In the genomic region with DNA sequence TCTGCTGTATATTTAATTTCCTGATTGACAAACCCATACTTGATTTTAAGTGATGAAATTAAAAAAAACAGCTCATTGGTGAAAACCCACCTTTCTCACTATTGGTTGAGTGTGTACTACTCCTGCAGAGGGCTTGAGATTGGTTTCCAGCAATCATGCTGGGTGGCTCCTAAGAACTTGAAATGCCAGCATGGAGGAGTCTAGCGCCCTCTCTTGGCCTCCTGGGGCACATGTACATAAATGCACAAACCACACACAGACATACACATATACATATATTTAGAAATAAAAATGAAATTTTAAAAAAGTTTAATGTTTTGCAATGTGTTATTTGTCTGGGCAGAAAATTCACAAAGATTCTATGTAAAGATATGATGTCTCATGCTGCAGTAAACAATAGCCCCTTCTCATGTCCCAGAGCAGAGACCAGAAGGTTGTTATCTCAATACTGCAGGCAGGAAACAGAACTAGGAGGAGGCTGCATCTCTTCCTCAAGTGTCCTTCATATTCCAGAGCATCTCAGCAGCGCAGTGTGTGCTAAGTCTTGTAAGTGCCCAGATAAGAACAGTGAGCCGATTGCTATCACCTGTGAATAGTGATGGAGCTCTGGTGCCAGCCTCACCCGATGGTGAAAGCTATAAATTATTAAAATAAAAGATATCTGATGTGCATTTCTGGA, we compare ENCODE assay signal across 16 mouse cellular contexts.
DNase-seq lines count a peak whose midpoint lies in the region; ATAC-seq and TF ChIP-seq lines count a peak whose summit lies in the region.
"Had no signal": no experiment of that assay in that cellular context is flagged by ENCODE, and none has a peak within 500 bp of the region (broad histone marks: within the 10 kb centered on the region; RNA-seq: fewer than 3 reads in every experiment).

No protein-coding gene starts in this region.

- TF ChIP-seq RAD21 in MEL (IDR thresholded peaks at IDR 0.05; ENCODE audit: low read depth, low read length): peak; percentile 10

- no peak overlapping the region for H3K27ac ChIP-seq in heart, embryonic 12.5 days (ENCODE audit: poor library complexity, severe bottlenecking)
- H3K27ac ChIP-seq in lung, postnatal 0 days (ENCODE audit: low read length): no peak overlapping the region
- H3K27ac ChIP-seq in MEL (ENCODE audit: control insufficient read depth, low read depth, low read length): no peak overlapping the region
- no peak overlapping the region for H3K27ac ChIP-seq in hindbrain, embryonic 12.5 days
- no peak overlapping the region for H3K27ac ChIP-seq in neural tube, embryonic 15.5 days (replicated peaks)
- H3K27ac ChIP-seq: intestine, embryonic 15.5 days; midbrain, embryonic 12.5 days had no signal

- H3K36me3 ChIP-seq in heart, embryonic 12.5 days: no peaks in the 10 kb centered on the region
- H3K36me3 ChIP-seq in lung, postnatal 0 days (ENCODE audit: insufficient read depth, low read length): no peaks in the 10 kb centered on the region
- no peaks in the 10 kb centered on the region for H3K36me3 ChIP-seq in MEL (ENCODE audit: control insufficient read depth in 1 of 2, insufficient read depth in 2 of 2, low read length in 2 of 2)
- H3K36me3 ChIP-seq in hindbrain, embryonic 12.5 days: no peaks in the 10 kb centered on the region
- no peaks in the 10 kb centered on the region for H3K36me3 ChIP-seq in neural tube, embryonic 15.5 days
- H3K36me3 ChIP-seq: embryonic facial prominence, embryonic 15.5 days; intestine, embryonic 15.5 days; midbrain, embryonic 12.5 days; stomach, embryonic 15.5 days had no signal

- peak; percentile 78 for TF ChIP-seq EP300 in lung, postnatal 0 days (IDR thresholded peaks at IDR 0.05)
- peak; percentile 38 to 39 for TF ChIP-seq EP300 in MEL (IDR thresholded peaks at IDR 0.05; ENCODE audit: low read depth in 1 of 2, low read length in 2 of 2)

- H3K27me3 ChIP-seq in heart, embryonic 12.5 days (replicated peaks): no peaks in the 10 kb centered on the region
- H3K27me3 ChIP-seq in lung, postnatal 0 days (replicated peaks; ENCODE audit: insufficient read depth, low read length): no peaks in the 10 kb centered on the region
- no peaks in the 10 kb centered on the region; a peak in 1 of 4 replicates for H3K27me3 ChIP-seq in MEL (ENCODE audit: control insufficient read depth in 1 of 2, insufficient read depth in 2 of 2, low read length in 2 of 2)
- no peaks in the 10 kb centered on the region for H3K27me3 ChIP-seq in hindbrain, embryonic 12.5 days
- no peaks in the 10 kb centered on the region for H3K27me3 ChIP-seq in neural tube, embryonic 15.5 days (replicated peaks)
- H3K27me3 ChIP-seq: embryonic facial prominence, embryonic 15.5 days; intestine, embryonic 15.5 days; midbrain, embryonic 12.5 days; stomach, embryonic 15.5 days had no signal

- no peaks in the 10 kb centered on the region for H3K9me3 ChIP-seq in heart, embryonic 12.5 days (replicated peaks)
- no peaks in the 10 kb centered on the region for H3K9me3 ChIP-seq in lung, postnatal 0 days (ENCODE audit: low read length)
- no peaks in the 10 kb centered on the region for H3K9me3 ChIP-seq in MEL (replicated peaks; ENCODE audit: insufficient read depth, low read length)
- no peaks in the 10 kb centered on the region for H3K9me3 ChIP-seq in hindbrain, embryonic 12.5 days (replicated peaks)
- H3K9me3 ChIP-seq in neural tube, embryonic 15.5 days (replicated peaks): no peaks in the 10 kb centered on the region
- H3K9me3 ChIP-seq: embryonic facial prominence, embryonic 15.5 days; intestine, embryonic 15.5 days; midbrain, embryonic 12.5 days; stomach, embryonic 15.5 days had no signal

- H3K4me2 ChIP-seq in heart, embryonic 12.5 days: no peak overlapping the region
- H3K4me2 ChIP-seq in lung, postnatal 0 days (replicated peaks; ENCODE audit: low read depth, low read length): no peak overlapping the region
- no peak overlapping the region for H3K4me2 ChIP-seq in hindbrain, embryonic 12.5 days (replicated peaks)
- H3K4me2 ChIP-seq in neural tube, embryonic 15.5 days: no peak overlapping the region
- H3K4me2 ChIP-seq: midbrain, embryonic 12.5 days had no signal

- H3K79me2 ChIP-seq in MEL (ENCODE audit: control insufficient read depth, insufficient read depth, low read length, poor library complexity): no peaks in the 10 kb centered on the region

- peak; percentile 45 for TF ChIP-seq CTCF in lung, postnatal 0 days (IDR thresholded peaks at IDR 0.05)
- TF ChIP-seq CTCF in MEL (IDR thresholded peaks at IDR 0.05 in 2 of 3, conservative IDR thresholded peaks at IDR 0.05 in 1 of 3; ENCODE audit: control insufficient read depth in 1 of 3, insufficient read depth in 1 of 3, low read depth in 2 of 3, low read length in 3 of 3, poor library complexity in 1 of 3, severe bottlenecking in 1 of 3): peak in 2 of 3 experiments; percentile 28 to 31; a peak in 3 of 6 replicates

- no peaks in the 10 kb centered on the region for H3K4me1 ChIP-seq in heart, embryonic 12.5 days (replicated peaks)
- H3K4me1 ChIP-seq in lung, postnatal 0 days (ENCODE audit: insufficient read depth, low read depth, low read length): no peaks in the 10 kb centered on the region
- no peaks in the 10 kb centered on the region for H3K4me1 ChIP-seq in MEL (ENCODE audit: control insufficient read depth in 1 of 2, insufficient read depth in 2 of 2, low read length in 2 of 2)
- no peaks in the 10 kb centered on the region for H3K4me1 ChIP-seq in hindbrain, embryonic 12.5 days
- H3K4me1 ChIP-seq in neural tube, embryonic 15.5 days: no peaks in the 10 kb centered on the region
- H3K4me1 ChIP-seq: embryonic facial prominence, embryonic 15.5 days; intestine, embryonic 15.5 days; midbrain, embryonic 12.5 days; stomach, embryonic 15.5 days had no signal

- no peak for TF ChIP-seq POLR2A in MEL (IDR thresholded peaks at IDR 0.05; ENCODE audit: control insufficient read depth in 1 of 2, insufficient read depth in 1 of 2, low read depth in 1 of 2, low read length in 2 of 2, poor library complexity in 1 of 2)

- DNase-seq in heart, adult 11 months: peak; percentile 36
- peak; percentile 50 for DNase-seq in lung, postnatal 0 days (ENCODE audit: low spot score)
- DNase-seq in lung, postnatal 4 days: no peak
- DNase-seq in MEL (ENCODE audit: low read depth, low spot score): peak; percentile 24
- DNase-seq: adrenal gland, adult 2 months; cerebellum, adult 8-10 months; liver, postnatal 0 days; spleen, adult 18-20 months had no signal

- no peak overlapping the region for H3K4me3 ChIP-seq in heart, embryonic 12.5 days
- H3K4me3 ChIP-seq in lung, postnatal 0 days (ENCODE audit: low read depth, low read length): no peak overlapping the region
- no peak overlapping the region for H3K4me3 ChIP-seq in MEL (ENCODE audit: control insufficient read depth in 1 of 2, insufficient read depth in 1 of 2, low read depth in 2 of 2, low read length in 2 of 2)
- no peak overlapping the region for H3K4me3 ChIP-seq in hindbrain, embryonic 12.5 days
- H3K4me3 ChIP-seq in neural tube, embryonic 15.5 days (replicated peaks): no peak overlapping the region
- H3K4me3 ChIP-seq: embryonic facial prominence, embryonic 15.5 days; intestine, embryonic 15.5 days; midbrain, embryonic 12.5 days had no signal

- H3K9ac ChIP-seq in heart, embryonic 12.5 days: no peak overlapping the region
- no peak overlapping the region for H3K9ac ChIP-seq in lung, postnatal 0 days (replicated peaks; ENCODE audit: low read depth)
- no peak overlapping the region for H3K9ac ChIP-seq in MEL (ENCODE audit: control insufficient read depth, low read depth, low read length, poor library complexity, severe bottlenecking)
- no peak overlapping the region for H3K9ac ChIP-seq in hindbrain, embryonic 12.5 days
- H3K9ac ChIP-seq in neural tube, embryonic 15.5 days (replicated peaks): no peak overlapping the region
- H3K9ac ChIP-seq: embryonic facial prominence, embryonic 15.5 days; intestine, embryonic 15.5 days; liver, postnatal 0 days; midbrain, embryonic 12.5 days; stomach, embryonic 15.5 days had no signal

- ATAC-seq in heart, embryonic 12.5 days (ENCODE audit: insufficient number of reproducible peaks, low FRiP score): no peak
- peak; percentile 72 for ATAC-seq in lung, postnatal 0 days
- peak; percentile 44; the same call in 1 of the 2 replicates for ATAC-seq in megakaryocyte-erythroid progenitor cell, adult 5-6 weeks (replicated peaks; ENCODE audit: low FRiP score, low TSS enrichment, poor library complexity, severe bottlenecking)
- ATAC-seq in hindbrain, embryonic 12.5 days (ENCODE audit: low FRiP score): no peak
- no peak for ATAC-seq in neural tube, embryonic 15.5 days (ENCODE audit: low FRiP score)
- ATAC-seq: liver, postnatal 0 days had no signal

- 49% methylated on average over 4 of the region's 4 CpGs for WGBS in heart, embryonic 12.5 days
- 34% methylated on average over 4 of the region's 4 CpGs for WGBS in lung, postnatal 0 days
- 81% methylated on average over 4 of the region's 4 CpGs for WGBS in hindbrain, embryonic 12.5 days
- 84% methylated on average over 4 of the region's 4 CpGs for WGBS in neural tube, embryonic 15.5 days

TF ChIP-seq in MEL, 35 proteins besides CTCF, POLR2A, EP300 and RAD21:
- no peak for TF ChIP-seq SMC3 (IDR thresholded peaks at IDR 0.05; ENCODE audit: low read depth, low read length)
- no peak for TF ChIP-seq SIN3A (IDR thresholded peaks at IDR 0.05; ENCODE audit: low read length)
- TF ChIP-seq TAL1 (IDR thresholded peaks at IDR 0.05; ENCODE audit: low read length): 0 out of 2 replicates have a peak, but pooled peaks have one; percentile 17
- peak; percentile 31; the same call in 1 of the 2 replicates for TF ChIP-seq TCF12 (IDR thresholded peaks at IDR 0.05; ENCODE audit: low read depth, low read length)
- TF ChIP-seq GATA1 (IDR thresholded peaks at IDR 0.05; ENCODE audit: low read depth, low read length): peak; percentile 61
- TF ChIP-seq UBTF (IDR thresholded peaks at IDR 0.05; ENCODE audit: borderline replicate concordance, insufficient read depth, low read depth, low read length): no peak
- TF ChIP-seq RCOR1 (IDR thresholded peaks at IDR 0.05; ENCODE audit: low read depth, low read length): peak; percentile 17; the same call in 1 of the 2 replicates
- TF ChIP-seq ELF1 (IDR thresholded peaks at IDR 0.05; ENCODE audit: low read depth, low read length): no peak
- TF ChIP-seq MXI1 (IDR thresholded peaks at IDR 0.05; ENCODE audit: low read depth, low read length): no peak
- no peak for TF ChIP-seq HCFC1 (IDR thresholded peaks at IDR 0.05; ENCODE audit: low read depth, low read length)
TF ChIP-seq in MEL: peak in this region for 4.

Comparison
In these comparisons a context has a peak if more than half of its experiments do, and no peak if none do; other contexts are left out.
1. DNase-seq: peak in heart, adult 11 months (single experiment), lung, postnatal 0 days (single experiment) and MEL (single experiment); none in lung, postnatal 4 days (0 of 2).
2. ATAC-seq: peak in lung, postnatal 0 days (single experiment) and megakaryocyte-erythroid progenitor cell, adult 5-6 weeks (single experiment); none in heart, embryonic 12.5 days (single experiment), hindbrain, embryonic 12.5 days (single experiment) and neural tube, embryonic 15.5 days (single experiment).